Mouse (Mus musculus) lung, adult 2 months (tissue): ENCODE measurements around the gene Vmn1r159. TPM values are rescaled to one million over a fixed set of nuclear protein-coding genes. Genes with fewer than 3 reads are reported as not detected.
"Not testable (repeated sequence)": the region's sequence is repeated elsewhere in the genome, so short reads cannot be mapped to it uniquely, and the experiment has no call there.

ENCODE experiments used
- DNase-seq: peaks from one replicate; pipeline ENCODE4 v3.0.0; 2022
- H3K4me1 ChIP-seq: fragments of 200-500 bp; 2 replicates; pipeline ENCODE4 v1.6.1; 2011; ENCODE audit warnings: low read length; ENCODE audit not compliant: control insufficient read depth, insufficient read depth
- H3K4me3 ChIP-seq: fragments of 200-500 bp; replicated peaks from 2 replicates; pipeline ENCODE3; 2011; ENCODE audit warnings: low read depth, mild to moderate bottlenecking, control low read depth, low read length; ENCODE audit errors: extremely low read depth
- WGBS: fragments of 180-500 bp; shearing (Covaris S2); methylation state at CpG from one replicate; pipeline ENCODE4 v1.1.7; 2018; 5-methylcytosine and 5-hydroxymethylcytosine counted together
- polyA plus RNA-seq: library from polyadenylated mRNA; depleted of rRNA; stranded (reverse); fragments of >200 nt; gene quantifications from 2 replicates; pipeline ENCODE4 v1.2.3, GENCODE M21; 2012; rRNA removed

Vmn1r159 gene
- not detected in 2 replicates for polyA plus RNA-seq

DNA sequence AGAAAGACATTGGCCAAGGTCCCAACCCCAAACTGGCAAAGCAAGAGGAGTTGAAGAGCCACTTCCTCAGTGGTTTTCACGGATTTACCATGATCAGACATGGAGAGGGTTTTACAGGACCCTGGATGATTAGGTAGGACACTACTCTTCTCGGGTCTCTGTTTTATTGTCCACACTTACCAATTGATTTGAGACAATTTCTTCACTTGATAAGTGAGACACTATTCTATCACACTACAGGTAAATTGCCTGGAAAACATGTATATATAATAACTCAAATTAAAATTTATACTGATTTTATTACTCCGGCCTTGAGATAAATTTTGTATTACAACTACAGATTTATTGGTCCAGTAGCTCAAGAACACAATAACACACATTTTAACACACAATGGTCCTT lies at the start of gene Vmn1r159:
Gene Vmn1r159 (minus strand): TSS at position 101 of the 400 bp plus-strand sequence.
- not testable (repeated sequence) for H3K4me1 ChIP-seq, DNase-seq, H3K4me3 ChIP-seq
- 51% methylated on average over 3 of the region's 3 CpGs for WGBS

- not testable (repeated sequence) for H3K4me1 ChIP-seq, H3K4me3 ChIP-seq, DNase-seq
- WGBS: 26% methylated on average over 1 of the region's 3 CpGs
Observed at GRCm38 (mm10) chr7:22870924-22871323, 27.5 kb upstream of the Vmn1r159 start, which contains the start of gene Vmn1r160. TSS of gene Vmn1r160 (plus strand) at chr7:22871224.

Other genes starting within 250 kb of the Vmn1r159 start
- gene Vmn1r155, start 185.6 kb downstream of the Vmn1r159 start, polyA plus RNA-seq: not detected in 2 replicates
- gene Gm8693, start 151.3 kb downstream of the Vmn1r159 start, polyA plus RNA-seq: not detected in 2 replicates
- gene Gm4567, start 123.9 kb downstream of the Vmn1r159 start, polyA plus RNA-seq: not detected in 2 replicates
- not detected in 2 replicates for gene Vmn1r157, start 81.9 kb downstream of the Vmn1r159 start, polyA plus RNA-seq
- gene Vmn1r158, start 52.8 kb downstream of the Vmn1r159 start, polyA plus RNA-seq: not detected in 2 replicates
- gene Vmn1r160, start 27.6 kb upstream of the Vmn1r159 start, polyA plus RNA-seq: not detected in 2 replicates
- not detected in 2 replicates for gene Gm4214, start 141.1 kb upstream of the Vmn1r159 start, polyA plus RNA-seq
- not detected in 2 replicates for gene Gm4216, start 176.3 kb upstream of the Vmn1r159 start, polyA plus RNA-seq
- gene Vmn1r163, start 211.9 kb upstream of the Vmn1r159 start, polyA plus RNA-seq: not detected in 2 replicates
- gene Gm8720, start 223.9 kb upstream of the Vmn1r159 start, polyA plus RNA-seq: not detected in 2 replicates